Mouse (Mus musculus) embryo, embryonic 10.5 days (tissue): ENCODE results near the gene Sorl1.

ENCODE experiments used
- DNase-seq: peaks from one replicate; pipeline ENCODE4 v3.0.0-alpha.2; 2015; ENCODE audit warnings: low spot score

The Sorl1 gene

GRCm38 (mm10) chr9:42123713-42124576 is at the start of gene Sorl1:
Gene Sorl1 (minus strand): TSS chr9:42124297.
- DNase-seq = peak; percentile 78

DNA sequence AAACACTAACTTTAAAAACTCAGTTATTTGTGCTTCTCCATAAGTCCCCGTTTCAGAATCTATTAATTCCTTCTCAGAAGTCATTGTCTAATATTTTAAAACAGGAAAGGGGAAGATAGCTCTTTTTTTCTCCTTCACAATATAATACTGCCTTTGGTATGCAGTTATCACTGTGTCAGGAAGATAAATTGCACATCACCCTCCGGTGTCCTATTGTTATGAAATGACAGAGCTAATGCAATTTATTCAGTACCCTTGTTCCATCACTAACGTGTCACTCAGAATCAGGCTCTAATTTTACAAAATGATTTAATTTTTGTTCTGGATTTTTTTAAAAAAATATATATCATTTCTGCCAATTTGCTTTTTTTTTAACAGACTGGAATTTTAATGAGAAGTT is 49.7 kb upstream of the Sorl1 start:
- no peak for DNase-seq

GRCm38 (mm10) chr9:42169491-42169890 is 45.4 kb upstream of the Sorl1 start:
- no peak for DNase-seq

DNA sequence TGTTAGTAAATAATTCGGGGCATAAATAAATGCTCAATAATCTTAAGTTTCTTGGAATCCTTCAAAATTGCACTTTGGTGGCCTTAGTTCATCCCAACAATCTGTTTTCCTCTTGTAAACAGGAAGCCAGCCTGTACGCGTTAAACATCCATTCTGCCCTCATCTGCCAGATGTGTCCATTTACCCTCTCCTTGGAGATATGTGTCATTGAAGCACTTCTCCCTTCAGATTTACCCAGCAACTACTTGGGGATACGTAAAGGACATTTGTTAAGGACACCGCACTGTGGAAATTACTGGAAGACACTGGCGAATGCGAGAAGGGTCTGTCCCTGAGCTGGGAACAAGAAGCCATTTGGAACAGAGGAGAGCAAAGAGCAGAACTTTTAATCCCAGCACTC is 44.9 kb upstream of the Sorl1 start:
- no peak for DNase-seq

DNA sequence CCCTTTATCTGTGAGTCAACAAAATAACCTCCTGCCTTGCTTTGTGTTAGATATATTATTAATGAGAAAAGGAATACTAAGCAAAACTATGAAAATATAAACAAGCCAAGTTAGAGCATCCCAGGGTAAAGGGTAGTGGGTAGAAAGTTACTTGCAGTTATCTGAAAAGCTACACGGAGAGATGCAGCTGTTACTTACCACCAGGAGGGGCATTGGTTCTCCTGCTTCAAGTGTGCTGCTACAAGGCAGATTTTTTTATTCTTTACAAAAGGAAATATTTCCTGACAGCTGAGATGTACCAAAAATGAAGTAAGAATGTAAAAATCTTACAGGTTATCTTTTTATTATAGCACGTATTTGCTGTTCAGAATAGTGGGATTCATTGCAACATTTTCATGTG is 40.8 kb upstream of the Sorl1 start:
- no peak for DNase-seq

GRCm38 (mm10) chr9:42163011-42163410 is 38.9 kb upstream of the Sorl1 start:
- DNase-seq = no peak

- DNase-seq = no peak
Measured at GRCm38 (mm10) chr9:42159376-42159775, 35.3 kb upstream of the Sorl1 start.

- no peak for DNase-seq
Measured at GRCm38 (mm10) chr9:42158652-42159051, 34.6 kb upstream of the Sorl1 start.

DNA sequence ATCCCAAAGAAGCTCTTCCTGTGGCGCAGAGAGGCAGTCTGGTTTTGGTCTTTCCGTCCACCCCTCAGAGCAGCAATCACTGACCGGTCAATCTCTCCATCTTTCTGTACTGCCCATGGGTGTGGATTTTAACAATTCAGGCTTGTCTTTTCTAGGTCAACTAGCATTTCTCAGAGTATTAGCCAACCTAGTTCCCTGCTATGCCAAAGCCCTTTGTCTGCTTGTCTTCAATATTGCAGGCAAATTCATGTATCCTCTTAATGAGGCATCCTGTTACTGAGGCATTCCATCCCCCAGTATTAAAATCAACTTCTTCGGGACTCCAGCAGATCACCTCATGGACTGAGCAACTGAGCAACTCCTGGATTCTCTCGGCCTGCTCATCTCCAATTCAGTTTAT is 33.9 kb upstream of the Sorl1 start:
- DNase-seq = no peak

DNA sequence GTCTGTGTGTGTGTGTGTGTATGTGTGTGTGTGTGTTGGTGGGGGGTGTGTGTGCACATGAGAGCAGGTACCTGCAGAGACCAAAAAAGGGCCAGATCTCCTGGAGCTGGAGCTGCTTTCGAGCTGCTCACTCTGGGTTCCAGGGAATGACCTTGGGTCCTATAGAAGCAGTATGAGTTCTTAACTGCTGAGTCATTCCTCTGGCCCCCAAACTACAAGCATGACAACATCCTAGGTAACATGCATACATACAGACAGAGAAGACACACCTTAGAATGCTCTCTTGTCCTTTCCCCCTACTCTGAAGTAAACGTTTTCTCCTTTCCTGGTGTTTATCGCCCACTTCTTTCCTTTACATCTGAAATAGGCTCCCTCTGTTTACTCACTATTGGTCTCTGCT is 32.5 kb upstream of the Sorl1 start:
- DNase-seq = no peak

DNA sequence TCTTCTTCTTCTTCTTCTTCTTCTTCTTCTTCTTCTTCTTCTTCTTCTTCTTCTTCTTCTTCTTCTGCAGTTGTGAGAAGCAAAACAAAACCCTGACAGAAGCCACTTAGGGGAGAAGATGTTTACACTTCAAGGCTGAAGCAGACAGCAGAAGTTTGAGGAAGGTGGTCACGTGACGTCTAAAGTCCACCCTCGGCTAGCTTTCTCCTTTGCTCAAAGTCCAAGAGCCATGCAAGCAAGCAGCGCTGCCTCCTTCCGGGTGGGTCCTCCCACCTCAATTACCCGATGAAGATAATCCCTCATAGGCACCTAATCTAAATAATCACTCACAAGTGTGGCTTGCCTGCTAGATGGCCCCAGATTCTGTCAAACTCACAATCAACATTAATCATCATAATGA is 30.6 kb upstream of the Sorl1 start:
- no peak for DNase-seq

DNA sequence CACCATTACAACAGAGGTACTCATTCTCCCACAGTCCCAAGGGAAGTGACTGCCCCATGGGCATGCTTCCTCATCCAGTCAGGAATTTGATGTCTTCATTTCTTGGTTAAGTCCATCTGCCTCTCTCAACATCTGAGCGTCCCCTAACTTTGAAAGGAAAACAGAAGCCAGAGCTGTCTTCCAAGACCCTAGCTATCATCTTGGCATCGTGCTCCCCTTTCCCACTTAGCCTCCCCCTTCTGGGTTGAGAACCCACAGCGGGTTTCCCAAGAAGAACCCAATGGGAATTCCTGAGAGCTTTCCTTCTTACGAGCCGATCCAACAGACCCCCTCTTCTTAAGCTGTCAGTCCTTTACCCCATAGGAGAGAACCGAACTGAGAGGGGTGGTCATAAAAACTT is 24.7 kb upstream of the Sorl1 start:
- no peak for DNase-seq

GRCm38 (mm10) chr9:42148036-42148435 is 23.9 kb upstream of the Sorl1 start:
- no peak for DNase-seq

DNA sequence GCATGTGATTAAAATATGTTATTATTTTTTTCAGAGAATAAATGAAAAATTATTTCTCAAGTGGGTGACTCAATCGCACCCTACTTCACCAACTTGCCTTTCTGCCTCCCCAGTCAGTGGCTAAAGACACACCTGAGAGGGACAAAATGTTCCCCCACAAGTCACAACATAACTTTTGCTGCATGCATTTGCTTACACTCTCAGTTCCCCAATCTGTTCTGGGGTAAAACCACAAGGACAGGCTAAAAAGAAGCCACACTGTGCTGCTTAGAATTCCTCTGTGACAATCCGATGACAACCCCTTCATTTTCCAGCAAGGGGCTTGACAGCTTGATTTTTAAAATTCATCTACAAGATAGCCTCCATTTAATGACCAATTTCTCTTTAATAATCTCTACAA is 22.4 kb upstream of the Sorl1 start:
- DNase-seq = no peak

GRCm38 (mm10) chr9:42141549-42142210 is 17.6 kb upstream of the Sorl1 start:
- DNase-seq = no peak

DNA sequence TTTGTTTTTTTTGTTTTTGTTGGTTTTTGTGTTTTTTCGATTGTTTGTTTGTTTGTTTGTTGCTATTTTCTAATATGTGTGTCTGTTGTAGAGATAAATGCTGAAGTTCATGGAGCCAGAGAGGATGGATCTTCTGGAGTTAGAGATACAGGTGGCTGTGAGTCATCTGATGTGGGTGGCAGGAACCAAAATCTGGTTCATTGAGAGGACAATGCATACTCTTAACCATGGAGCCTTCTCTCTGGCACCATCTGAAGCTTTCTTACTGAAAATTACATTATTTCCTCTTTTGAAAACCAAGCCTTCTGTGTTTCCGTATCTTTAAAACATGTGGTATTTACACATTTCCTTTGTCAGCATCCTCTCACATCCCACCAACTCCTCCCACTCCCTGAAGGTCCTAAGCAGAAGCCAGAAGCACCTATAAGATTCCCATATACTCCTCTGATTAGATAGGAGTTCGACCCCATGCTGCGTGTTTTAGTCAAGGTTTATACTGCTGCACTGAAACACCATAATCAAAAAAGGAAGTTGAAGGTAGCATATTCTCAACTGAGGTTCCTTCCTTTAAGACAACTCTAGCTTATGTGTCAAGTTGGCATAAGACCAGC is 14.3 kb upstream of the Sorl1 start:
- no peak for DNase-seq

DNA sequence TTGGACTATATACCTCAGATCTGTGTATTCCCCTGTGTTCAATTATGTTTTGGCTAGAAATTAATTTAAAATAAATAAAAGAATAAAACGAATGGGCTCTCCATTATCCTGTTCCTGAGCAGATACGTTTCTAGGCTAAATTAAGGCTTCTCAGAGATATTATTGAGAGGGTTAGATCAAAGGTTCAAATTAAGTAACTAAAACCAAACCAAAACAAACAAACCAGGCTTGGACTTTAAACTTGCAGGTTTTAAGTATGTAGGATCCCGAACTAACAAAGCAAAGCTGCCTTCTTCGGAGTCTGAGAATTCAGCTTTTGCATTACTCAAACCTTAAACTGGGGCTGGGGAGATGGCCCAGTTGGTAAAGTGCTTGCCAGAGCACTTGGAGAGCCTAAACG is 13.5 kb upstream of the Sorl1 start:
- no peak for DNase-seq

GRCm38 (mm10) chr9:42130793-42131760 is 7.0 kb upstream of the Sorl1 start:
- no peak for DNase-seq

DNA sequence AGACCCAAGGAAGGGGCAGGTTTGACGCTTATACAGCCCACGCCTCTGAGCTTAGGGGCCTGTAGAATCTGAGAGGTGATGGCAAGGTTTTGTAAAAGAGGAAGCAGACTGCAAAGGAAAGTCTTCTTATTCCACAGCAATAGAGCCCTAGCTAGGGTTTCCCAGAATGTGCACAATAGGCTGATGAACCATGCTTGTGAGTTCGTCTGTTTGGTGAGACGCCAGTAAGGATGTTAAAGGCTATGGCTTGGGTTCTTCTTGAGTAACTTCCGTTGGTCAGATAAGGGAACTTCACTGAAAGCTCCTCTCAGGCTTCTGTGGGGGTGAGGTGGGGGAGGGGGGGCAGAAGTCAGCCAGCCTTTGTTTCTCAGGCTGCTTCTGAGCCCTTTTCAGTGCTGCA is 3.9 kb upstream of the Sorl1 start:
- DNase-seq = no peak

- DNase-seq = no peak
Measured at GRCm38 (mm10) chr9:42125262-42125982, 1.3 kb upstream of the Sorl1 start.

DNA sequence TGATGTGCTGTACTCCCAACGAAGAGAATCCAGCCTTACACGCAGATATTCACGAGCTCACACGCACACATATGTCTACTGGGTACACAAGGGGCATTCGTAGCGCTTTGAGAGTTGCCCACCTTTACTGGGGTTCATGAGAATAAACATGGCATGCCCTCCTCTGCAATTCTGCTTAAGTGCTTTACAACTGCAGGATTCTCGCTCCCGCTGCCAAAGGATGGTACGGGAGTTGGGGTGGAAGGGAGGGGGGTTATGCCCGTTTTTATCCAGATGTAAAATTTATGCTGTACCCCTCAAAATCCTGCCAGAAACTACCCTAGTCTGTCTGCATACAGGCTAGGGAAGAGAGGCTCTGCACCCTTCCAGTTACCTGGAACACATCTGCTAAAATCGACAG is 893 bp downstream of the Sorl1 start:
- DNase-seq = no peak
